Mouse (Mus musculus) lung, adult 2 months (tissue): ENCODE measurements at regions not wholly inside any gene's neighbourhood (a gene's known extent, or its start where the extent isn't known, plus 50 kb on each side); places are given as distances from the start of the nearest gene placed in this dataset.

Experiments used
- CTCF ChIP-seq: fragments of 200-500 bp; IDR thresholded peaks from 2 replicates; pipeline ENCODE4 v1.5.1; 2011; ENCODE audit warnings: mild to moderate bottlenecking, low read length, control low read depth; ENCODE audit not compliant: insufficient read depth
- POLR2A ChIP-seq: fragments of 200-500 bp; IDR thresholded peaks from 2 replicates; pipeline ENCODE4 v1.6.1; 2011; ENCODE audit warnings: low read depth, mild to moderate bottlenecking, control low read depth, low read length, borderline replicate concordance; ENCODE audit errors: extremely low read depth

- no peak for TF ChIP-seq CTCF
- no peak for TF ChIP-seq POLR2A
Observed at GRCm38 (mm10) chr10:16994526-16994925, 728.5 kb upstream of the Cited2 start.
